Mouse (Mus musculus) left cerebral cortex, adult 2 months (tissue): ENCODE data around the gene Sspn. TPM values are rescaled to one million over a fixed set of nuclear protein-coding genes. Genes with fewer than 3 reads are reported as not detected.

Source experiments
- DNase-seq, 2 experiments: peaks; one replicate each; pipeline ENCODE4 v3.0.0; 2021 to 2022; ENCODE audit warnings: low spot score in 2 of 2, mixed read lengths in 1 of 2; ENCODE audit errors: extremely low spot score in 1 of 2
- H3K27ac ChIP-seq: fragments of 200-600 bp; 2 replicates; pipeline ENCODE4 v1.8.1; 2022
- H3K4me3 ChIP-seq: fragments of 200-600 bp; 2 replicates; pipeline ENCODE4 v1.8.1; 2022
- CTCF ChIP-seq: fragments of 200-600 bp; IDR thresholded peaks from 2 replicates; pipeline ENCODE4 v1.8.1; 2022; ENCODE audit warnings: antibody characterized with exemption, mild to moderate bottlenecking, moderate library complexity
- intact Hi-C: fragments of 180-260 bp; cut with DNase I; formaldehyde crosslinking; loops from one replicate; pipeline ENCODE4 v1.15.1; 2025
- long read RNA-seq, 2 experiments: library from polyadenylated mRNA; stranded (forward); transcript quantifications; one replicate each; pipeline ENCODE4 v2.0.0; 2021; ENCODE audit warnings: borderline mapping rate in 2 of 2
- total RNA-seq, 2 experiments: library from RNA; stranded (reverse); gene quantifications; 2 replicates each; pipeline ENCODE4 v1.2.3; 2021

Sspn gene
- total RNA-seq, result 1 to 10 TPM; 3.2 to 3.9 TPM
- long read RNA-seq, experiment 1, full-length matches to known transcripts, result 3 of 3 reads
- long read RNA-seq, experiment 1, partial matches to known transcripts, result 0 of 3 reads
- long read RNA-seq, experiment 1, other reads (novel, unspliced or antisense), result 0 of 3 reads
- long read RNA-seq, experiment 2, full-length matches to known transcripts, result 1 of 1 reads
- long read RNA-seq, experiment 2, partial matches to known transcripts, result 0 of 1 reads
- long read RNA-seq, experiment 2, other reads (novel, unspliced or antisense), result 0 of 1 reads

- no peak within 1 kb of the TSS for H3K27ac ChIP-seq
- intact Hi-C loops, result no loop called here
- no peak for DNase-seq
- no peak for TF ChIP-seq CTCF
- H3K4me3 ChIP-seq, result no peak within 1 kb of the TSS
These were observed at the start of gene Sspn for GRCm38 (mm10) chr6:145931341-145931740. Gene Sspn, plus strand, starts transcription at chr6:145931641.

- Histone ChIP-seq H3K27ac (no peak overlapping the region), H3K4me3 (no peak overlapping the region)
- intact Hi-C loops, result no loop called here
- TF ChIP-seq CTCF, result no peak
- DNase-seq, result no peak
These were observed 48.4 kb upstream of the Sspn start for GRCm38 (mm10) chr6:145883010-145883409.

GRCm38 (mm10) chr6:145883668-145884067, 47.8 kb upstream of the Sspn start:
- Histone ChIP-seq H3K4me3 (no peak overlapping the region), H3K27ac (no peak overlapping the region)
- DNase-seq, result no peak
- intact Hi-C loops, result no loop called here
- TF ChIP-seq CTCF, result no peak

- DNase-seq, result no peak
- TF ChIP-seq CTCF, result no peak
- H3K27ac ChIP-seq, result no peak overlapping the region
- intact Hi-C loops, result no loop called here
- no peak overlapping the region for H3K4me3 ChIP-seq
These were observed 46.4 kb upstream of the Sspn start for GRCm38 (mm10) chr6:145885069-145885468.

GRCm38 (mm10) chr6:145886277-145886676, 45.2 kb upstream of the Sspn start:
- no peak overlapping the region for H3K4me3 ChIP-seq
- DNase-seq, result no peak
- TF ChIP-seq CTCF, result no peak
- intact Hi-C loops, result no loop called here
- H3K27ac ChIP-seq, result no peak overlapping the region

- intact Hi-C loops, result no loop called here
- H3K4me3 ChIP-seq, result no peak overlapping the region
- no peak for TF ChIP-seq CTCF
- H3K27ac ChIP-seq, result no peak overlapping the region
- no peak for DNase-seq
These were observed 43.7 kb upstream of the Sspn start for GRCm38 (mm10) chr6:145887719-145888118.

GRCm38 (mm10) chr6:145891951-145892350, 39.5 kb upstream of the Sspn start:
- intact Hi-C loops, result no loop called here
- TF ChIP-seq CTCF, result no peak
- no peak overlapping the region for H3K27ac ChIP-seq
- DNase-seq, result no peak
- no peak overlapping the region for H3K4me3 ChIP-seq

- no peak for DNase-seq
- no peak overlapping the region for H3K27ac ChIP-seq
- intact Hi-C loops, result no loop called here
- TF ChIP-seq CTCF, result no peak
- no peak overlapping the region for H3K4me3 ChIP-seq
These were observed 38.8 kb upstream of the Sspn start for GRCm38 (mm10) chr6:145892381-145893265.

- DNase-seq, result no peak
- Histone ChIP-seq H3K27ac (no peak overlapping the region), H3K4me3 (no peak overlapping the region)
- TF ChIP-seq CTCF, result no peak
- intact Hi-C loops, result no loop called here
These were observed 37.9 kb upstream of the Sspn start for GRCm38 (mm10) chr6:145893366-145894021.

- no peak overlapping the region for H3K27ac ChIP-seq
- H3K4me3 ChIP-seq, result no peak overlapping the region
- TF ChIP-seq CTCF, result no peak
- no peak for DNase-seq
- intact Hi-C loops, result no loop called here
These were observed 36.6 kb upstream of the Sspn start for GRCm38 (mm10) chr6:145894669-145895342.

- Histone ChIP-seq H3K4me3 (no peak overlapping the region), H3K27ac (no peak overlapping the region)
- no peak for TF ChIP-seq CTCF
- DNase-seq, result no peak
- intact Hi-C loops, result no loop called here
These were observed 27.3 kb upstream of the Sspn start for GRCm38 (mm10) chr6:145904169-145904568.
